Mouse (Mus musculus) bone marrow, adult 2 months (tissue): ENCODE measurements around the gene Prkar2b.

ENCODE experiments used
- CTCF ChIP-seq: fragments of 200-500 bp; IDR thresholded peaks from 2 replicates; pipeline ENCODE4 v1.5.1; 2011; ENCODE audit warnings: low read length, control low read depth; ENCODE audit not compliant: control insufficient read depth, insufficient read depth
- POLR2A ChIP-seq: fragments of 200-500 bp; IDR thresholded peaks from 2 replicates; pipeline ENCODE4 v1.6.1; 2011; ENCODE audit warnings: low read depth, mild to moderate bottlenecking, control low read depth, low read length, borderline replicate concordance; ENCODE audit not compliant: control insufficient read depth

- no peak for TF ChIP-seq POLR2A
- no peak for TF ChIP-seq CTCF
Observed at GRCm38 (mm10) chr12:31939026-31939425, 122.1 kb downstream of the Prkar2b start.
